Mouse (Mus musculus) myocyte (in vitro differentiated cells): ENCODE measurements around the gene Trit1. TPM values are rescaled to one million over a fixed set of nuclear protein-coding genes. Genes with fewer than 3 reads are reported as not detected.

Experiments
- H3K27me3 ChIP-seq: one replicate; pipeline ENCODE4 v1.6.1; 2011; ENCODE audit not compliant: control insufficient read depth, insufficient read depth, insufficient read length
- H3K36me3 ChIP-seq: one replicate; pipeline ENCODE4 v1.6.1; 2011; ENCODE audit not compliant: control insufficient read depth, insufficient read depth
- H3K4me2 ChIP-seq: one replicate; pipeline ENCODE4 v1.6.1; 2011; ENCODE audit warnings: low read depth, control low read depth
- H3K4me3 ChIP-seq: one replicate; pipeline ENCODE4 v1.5.1; 2011; ENCODE audit warnings: mild to moderate bottlenecking, control low read depth, moderate library complexity
- H3K79me2 ChIP-seq: one replicate; pipeline ENCODE4 v1.6.1; 2011; ENCODE audit not compliant: control insufficient read depth, insufficient read depth
- H3ac ChIP-seq: one replicate; pipeline ENCODE4 v1.6.1; 2011; ENCODE audit not compliant: control insufficient read depth, insufficient read length
- CEBPB ChIP-seq: IDR thresholded peaks from 2 replicates; pipeline ENCODE4 v1.6.1; 2011; ENCODE audit warnings: mild to moderate bottlenecking, moderate library complexity; ENCODE audit not compliant: poor library complexity, insufficient read depth, severe bottlenecking
- E2F4 ChIP-seq: IDR thresholded peaks from one replicate; pipeline ENCODE4 v1.6.1; 2011; ENCODE audit warnings: mild to moderate bottlenecking, control low read depth, moderate library complexity; ENCODE audit not compliant: insufficient read depth
- MAX ChIP-seq: IDR thresholded peaks from one replicate; pipeline ENCODE4 v1.6.1; 2011; ENCODE audit warnings: low read depth, mild to moderate bottlenecking, control low read depth
- MYOD1 ChIP-seq, 3 experiments: IDR thresholded peaks; one replicate each; pipeline ENCODE4 v1.6.1; 2011; ENCODE audit warnings: control low read depth in 2 of 3, low read depth in 2 of 3, mild to moderate bottlenecking in 2 of 3, moderate library complexity in 1 of 3; ENCODE audit not compliant: insufficient read length in 2 of 3, control insufficient read depth in 1 of 3
- MYOG ChIP-seq, 3 experiments: IDR thresholded peaks; one replicate each; pipeline ENCODE4 v1.6.1; 2011; ENCODE audit warnings: control low read depth in 2 of 3, low read depth in 2 of 3, mild to moderate bottlenecking in 2 of 3; ENCODE audit not compliant: insufficient read length in 2 of 3, control insufficient read depth in 1 of 3, insufficient read depth in 1 of 3
- POLR2A ChIP-seq: IDR thresholded peaks from one replicate; pipeline ENCODE4 v1.6.1; 2011; ENCODE audit warnings: low read depth, mild to moderate bottlenecking, control low read depth, moderate library complexity; ENCODE audit not compliant: insufficient read length
- POLR2AphosphoS2 ChIP-seq: IDR thresholded peaks from one replicate; pipeline ENCODE4 v1.6.1; 2011; ENCODE audit warnings: low read depth, control low read depth; ENCODE audit not compliant: insufficient read length
- REST ChIP-seq: IDR thresholded peaks from one replicate; pipeline ENCODE4 v1.6.1; 2011; ENCODE audit warnings: mild to moderate bottlenecking, control low read depth, moderate library complexity; ENCODE audit not compliant: insufficient read depth, insufficient read length
- SRF ChIP-seq: IDR thresholded peaks from one replicate; pipeline ENCODE4 v1.6.1; 2011; ENCODE audit warnings: low read depth; ENCODE audit not compliant: control insufficient read depth, insufficient read length
- TCF12 ChIP-seq: IDR thresholded peaks from one replicate; pipeline ENCODE4 v1.6.1; 2011; ENCODE audit warnings: mild to moderate bottlenecking, control low read depth; ENCODE audit not compliant: poor library complexity, insufficient read depth, severe bottlenecking
- TCF3 ChIP-seq: IDR thresholded peaks from one replicate; pipeline ENCODE4 v1.6.1; 2011; ENCODE audit warnings: low read depth, control low read depth; ENCODE audit not compliant: insufficient read length
- USF1 ChIP-seq: IDR thresholded peaks from one replicate; pipeline ENCODE4 v1.6.1; 2011; ENCODE audit warnings: low read depth, mild to moderate bottlenecking, control low read depth, moderate library complexity
- polyA plus RNA-seq: library from polyadenylated mRNA; unstranded; fragments of >200 nt; fragmentation: generic; extraction: Trizol; gene quantifications from one replicate; pipeline ENCODE4 v1.2.1, GENCODE M21; 2012; ENCODE audit warnings: missing spikeins

Trit1 gene
- polyA plus RNA-seq: 14.2 TPM

DNA sequence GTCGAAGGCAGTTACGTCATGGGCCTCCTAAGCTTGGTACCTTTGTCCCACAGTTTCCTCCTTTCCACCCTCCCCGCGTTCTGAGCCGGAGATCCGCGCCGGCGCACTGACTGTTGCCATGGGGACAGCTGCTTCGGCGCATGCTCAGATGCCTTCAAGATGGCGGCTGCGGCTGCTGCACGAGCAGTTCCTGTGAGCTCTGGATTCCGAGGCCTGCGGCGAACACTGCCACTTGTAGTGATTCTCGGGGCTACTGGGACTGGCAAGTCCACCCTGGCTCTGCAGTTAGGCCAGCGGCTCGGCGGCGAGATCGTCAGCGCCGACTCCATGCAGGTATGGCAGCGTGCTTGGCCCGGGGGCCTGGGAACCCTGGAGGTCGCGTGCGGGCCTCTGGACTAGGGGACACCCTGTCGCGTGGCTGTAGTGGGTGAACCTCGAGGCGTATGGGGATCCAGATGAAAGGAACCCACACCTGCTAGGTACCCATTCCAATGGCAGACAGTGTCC, at the start of gene Trit1:
Trit1 (plus strand) TSS at position 147 of the 507 bp plus-strand sequence.
- peak within 1 kb of the TSS; percentile 91 for H3K4me2 ChIP-seq
- H3K36me3 ChIP-seq: peaks cover 3% of the 10 kb centered on the region
- TF ChIP-seq CEBPB (no peak), MYOG (IDR thresholded peaks at IDR 0.05; ENCODE audit: control insufficient read depth in 1 of 3, insufficient read depth in 1 of 3, insufficient read length in 2 of 3, low read depth in 2 of 3) (peak in 2 of 3 experiments; percentile 48 to 62), REST (peak; percentile 18), MAX (no peak), E2F4 (no peak), MYOD1 (IDR thresholded peaks at IDR 0.05; ENCODE audit: control insufficient read depth in 1 of 3, insufficient read length in 2 of 3, low read depth in 2 of 3) (peak in 2 of 3 experiments; percentile 7 to 43), POLR2AphosphoS2 (peak; percentile 92), POLR2A (peak; percentile 94)
- peak within 1 kb of the TSS; percentile 36 for H3ac ChIP-seq
- H3K4me3 ChIP-seq: peak within 1 kb of the TSS; percentile 87
- peaks cover 51% of the 10 kb centered on the region for H3K79me2 ChIP-seq
- no peaks in the 10 kb centered on the region for H3K27me3 ChIP-seq

DNA sequence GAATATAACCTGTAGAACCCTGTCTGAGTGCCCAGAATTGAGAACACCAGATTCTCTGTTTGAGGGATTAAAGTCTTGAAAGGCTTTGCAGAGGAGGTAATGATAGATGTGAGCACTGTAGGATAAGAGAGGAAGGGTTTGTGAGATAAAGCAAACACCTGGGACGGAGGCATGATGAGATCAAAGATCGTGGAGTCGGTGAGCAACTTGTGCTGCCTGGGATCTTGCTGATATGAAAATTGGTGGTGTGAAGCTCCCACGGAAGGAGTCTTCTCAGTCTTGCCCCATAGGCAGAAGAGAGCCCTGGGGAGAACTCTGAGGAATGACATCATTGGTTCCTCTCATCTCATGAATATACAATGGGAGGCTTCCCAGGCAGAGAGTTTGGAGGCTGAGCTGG, 48.3 kb upstream of the Trit1 start:
- H3K36me3 ChIP-seq: no peaks in the 10 kb centered on the region
- no peak overlapping the region for H3K4me3 ChIP-seq
- H3K4me2 ChIP-seq: no peak overlapping the region
- TF ChIP-seq REST: no peak
- no peak for TF ChIP-seq MYOG (IDR thresholded peaks at IDR 0.05; ENCODE audit: control insufficient read depth in 1 of 3, insufficient read depth in 1 of 3, insufficient read length in 2 of 3, low read depth in 2 of 3)
- no peak for TF ChIP-seq TCF12
- TF ChIP-seq MYOD1 (IDR thresholded peaks at IDR 0.05; ENCODE audit: control insufficient read depth in 1 of 3, insufficient read length in 2 of 3, low read depth in 2 of 3): no peak
- TF ChIP-seq MAX: no peak
- no peak for TF ChIP-seq USF1
- TF ChIP-seq POLR2A: no peak
- TF ChIP-seq E2F4: no peak
- no peak for TF ChIP-seq TCF3
- TF ChIP-seq POLR2AphosphoS2: no peak
- no peak for TF ChIP-seq SRF
- TF ChIP-seq CEBPB: no peak
- H3ac ChIP-seq: no peak overlapping the region
- no peaks in the 10 kb centered on the region for H3K79me2 ChIP-seq
- H3K27me3 ChIP-seq: no peaks in the 10 kb centered on the region

DNA sequence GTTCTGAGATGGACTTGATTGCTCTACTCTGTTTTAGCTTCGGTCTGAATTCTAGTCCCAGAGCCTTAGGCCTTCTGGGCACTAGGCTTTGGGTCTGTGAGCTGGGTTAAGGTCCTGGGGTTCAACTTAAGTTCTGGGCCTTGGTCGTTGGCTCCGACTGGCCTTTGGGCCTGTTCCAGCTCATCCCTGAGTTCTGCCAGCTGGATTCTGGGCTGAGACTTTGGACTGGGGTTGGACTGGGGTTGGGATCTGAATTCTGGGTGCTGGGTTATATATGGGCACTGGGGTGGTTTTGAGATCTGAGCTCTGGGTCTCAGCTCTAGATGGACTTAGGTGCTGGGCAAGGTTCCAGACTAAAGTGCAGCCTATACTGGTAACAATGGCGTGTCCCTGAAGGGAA, 45.2 kb upstream of the Trit1 start:
- Histone ChIP-seq H3K4me3 (no peak overlapping the region), H3K36me3 (no peaks in the 10 kb centered on the region), H3K4me2 (no peak overlapping the region), H3K79me2 (no peaks in the 10 kb centered on the region), H3ac (no peak overlapping the region), H3K27me3 (no peaks in the 10 kb centered on the region)
- TF ChIP-seq USF1: no peak
- no peak for TF ChIP-seq REST
- no peak for TF ChIP-seq POLR2AphosphoS2
- no peak for TF ChIP-seq MYOG (IDR thresholded peaks at IDR 0.05; ENCODE audit: control insufficient read depth in 1 of 3, insufficient read depth in 1 of 3, insufficient read length in 2 of 3, low read depth in 2 of 3)

DNA sequence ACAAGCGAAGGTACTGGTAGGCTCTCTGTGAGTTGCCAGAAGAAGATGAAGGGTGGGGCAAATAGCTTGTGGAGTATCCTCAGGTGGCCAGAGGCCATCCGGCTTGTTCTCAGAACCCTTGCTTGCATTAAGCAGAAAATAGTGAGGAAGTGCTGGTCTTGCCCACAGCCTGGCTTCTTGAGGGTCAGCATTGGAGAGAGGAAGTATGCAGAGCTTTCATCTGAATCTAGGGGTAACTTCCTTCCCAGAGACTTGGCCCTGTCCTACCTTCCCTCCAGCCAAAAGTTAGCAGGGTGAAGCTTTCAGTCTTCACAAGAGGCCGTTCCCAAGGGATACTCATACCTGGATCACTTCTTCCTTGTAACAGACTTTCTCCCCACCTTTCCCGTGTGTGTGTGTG, 44.8 kb upstream of the Trit1 start:
- no peaks in the 10 kb centered on the region for H3K79me2 ChIP-seq
- H3K36me3 ChIP-seq: no peaks in the 10 kb centered on the region
- H3K4me3 ChIP-seq: no peak overlapping the region
- H3K27me3 ChIP-seq: no peaks in the 10 kb centered on the region
- TF ChIP-seq USF1 (no peak), TCF3 (no peak), MYOD1 (IDR thresholded peaks at IDR 0.05; ENCODE audit: control insufficient read depth in 1 of 3, insufficient read length in 2 of 3, low read depth in 2 of 3) (no peak)
- no peak overlapping the region for H3K4me2 ChIP-seq
- H3ac ChIP-seq: no peak overlapping the region

DNA sequence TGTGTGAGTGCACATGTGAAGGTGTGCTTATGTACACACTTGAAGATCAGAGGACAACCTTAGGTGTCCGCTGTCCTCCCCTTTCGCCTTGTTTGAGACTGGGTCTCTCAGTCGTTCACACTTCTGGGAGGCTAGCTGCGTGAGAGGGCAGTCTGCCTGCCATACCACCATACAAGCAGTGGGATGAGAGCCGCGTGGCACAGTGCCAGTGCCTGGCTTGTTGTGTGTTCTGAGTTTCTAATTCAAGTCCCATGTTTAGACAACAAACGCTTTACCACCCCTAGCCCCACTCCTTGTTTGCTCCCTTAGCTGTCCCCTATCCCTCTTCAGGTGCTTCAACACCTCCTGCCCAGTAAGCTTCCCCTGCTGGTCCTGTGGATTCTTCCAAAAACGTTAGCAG, 44.3 kb upstream of the Trit1 start:
- no peak overlapping the region for H3ac ChIP-seq
- H3K4me2 ChIP-seq: no peak overlapping the region
- H3K79me2 ChIP-seq: no peaks in the 10 kb centered on the region
- H3K4me3 ChIP-seq: no peak overlapping the region
- no peaks in the 10 kb centered on the region for H3K27me3 ChIP-seq
- TF ChIP-seq POLR2AphosphoS2 (no peak), REST (no peak)
- no peaks in the 10 kb centered on the region for H3K36me3 ChIP-seq
